ENCODE assay signal across 16 mouse cellular contexts in the genomic region with DNA sequence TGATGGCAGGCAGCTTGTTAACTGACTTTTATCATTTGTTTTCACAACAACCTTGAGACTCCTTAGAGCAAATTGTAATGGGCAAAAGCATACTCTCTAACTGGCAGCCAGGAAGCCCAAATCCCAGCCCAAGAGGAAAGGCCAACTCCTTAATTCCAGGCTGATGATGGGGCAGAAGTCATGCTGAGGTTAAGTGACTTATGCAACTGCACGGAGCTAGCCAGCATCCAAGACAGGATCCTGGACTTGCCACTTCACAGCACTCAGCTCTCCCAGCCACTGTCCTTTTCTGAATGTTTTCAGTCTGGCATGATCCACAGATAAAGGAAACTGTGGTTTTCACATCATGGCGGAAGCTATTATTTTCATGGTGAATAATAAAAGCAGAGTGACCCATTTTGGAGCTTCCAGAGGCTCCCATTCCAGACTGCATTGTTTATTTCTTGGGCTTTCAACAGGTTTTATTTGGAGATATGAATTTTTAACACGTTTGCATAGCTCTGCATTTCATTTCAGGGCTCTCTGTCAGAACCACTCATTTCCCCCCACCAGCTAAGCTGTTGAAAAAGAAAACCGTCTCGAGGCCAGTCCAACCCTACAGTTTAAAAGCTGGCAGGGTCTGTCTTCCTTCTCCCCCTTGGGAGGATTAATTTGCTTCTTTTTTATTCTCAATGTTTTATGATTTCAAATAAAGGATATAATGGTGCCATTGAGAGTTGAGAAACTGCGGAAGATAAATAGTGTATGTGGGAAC.
A peak's percentile ranks its signal among the peaks of the same experiment; 100 is the strongest.
DNase-seq lines count a peak whose midpoint lies in the region.
"Had no signal": no experiment of that assay in that cellular context is flagged by ENCODE, and none has a peak within 500 bp of the region (broad histone marks: within the 10 kb centered on the region; RNA-seq: fewer than 3 reads in every experiment).

No protein-coding gene starts in this region.

- DNase-seq in lung, postnatal 25 days (ENCODE audit: low spot score), result peak; percentile 8
- DNase-seq in lung, postnatal 10 days, result no peak
- DNase-seq in 3134 (ENCODE audit: extremely low read depth, insufficient read length, low spot score) (peak; percentile 67), 3T3-L1 (ENCODE audit: low read depth, low spot score) (peak; percentile 95)
- DNase-seq in gastrocnemius, adult 8-10 months (ENCODE audit: low spot score in 2 of 2), result peak; percentile 8 to 14
- no peak for DNase-seq in cerebellum, adult 11-12 months
- no peak for DNase-seq in kidney, adult 11 months
- no peak for DNase-seq in layer of hippocampus, adult 9-11 months
- DNase-seq: adrenal gland, adult 2 months; cerebellum, adult 11 months; cerebellum, postnatal 36 days; heart, adult 11 months; kidney, postnatal 36 days; lung, postnatal 4 days; midbrain, embryonic 14.5 days; thymus, postnatal 25 days had no signal

Comparison
In these comparisons a context has a peak if more than half of its experiments do, and no peak if none do; other contexts are left out.
1. DNase-seq: peak in lung, postnatal 25 days (single experiment), 3134 (single experiment), 3T3-L1 (single experiment) and gastrocnemius, adult 8-10 months (2 of 2); none in lung, postnatal 10 days (single experiment), cerebellum, adult 11-12 months (single experiment), kidney, adult 11 months (single experiment) and layer of hippocampus, adult 9-11 months (single experiment).